Mouse (Mus musculus) kidney, postnatal 4 days (tissue): ENCODE results near the gene BC030870.

Experiments used
- DNase-seq, 2 experiments: peaks; one replicate each; pipeline ENCODE4 v3.0.0; 2021; ENCODE audit warnings: mixed read lengths in 2 of 2

BC030870 gene

GRCm38 (mm10) chr8:65074733-65075132, 54.6 kb downstream of the BC030870 start, which contains the start of gene Gm10663:
Gene Gm10663, plus strand, starts transcription at chr8:65075033.
- DNase-seq: no peak

GRCm38 (mm10) chr8:65070996-65071395, 58.4 kb downstream of the BC030870 start:
- DNase-seq: no peak

- no peak for DNase-seq
Observed at GRCm38 (mm10) chr8:65068473-65068819, 60.9 kb downstream of the BC030870 start.

GRCm38 (mm10) chr8:65067694-65068472, 61.5 kb downstream of the BC030870 start:
- no peak for DNase-seq

- DNase-seq: no peak
Observed at GRCm38 (mm10) chr8:65067031-65067430, 62.3 kb downstream of the BC030870 start.

- no peak for DNase-seq
Observed at GRCm38 (mm10) chr8:65065622-65066021, 63.7 kb downstream of the BC030870 start.

GRCm38 (mm10) chr8:65064071-65064470, 65.3 kb downstream of the BC030870 start:
- DNase-seq: no peak

- no peak for DNase-seq
Observed at GRCm38 (mm10) chr8:65062195-65062594, 67.2 kb downstream of the BC030870 start.

- no peak for DNase-seq
Observed at GRCm38 (mm10) chr8:65056722-65057121, 72.6 kb downstream of the BC030870 start.

GRCm38 (mm10) chr8:65053968-65054367, 75.4 kb downstream of the BC030870 start:
- DNase-seq: peak in 1 of 2 experiments; percentile 24

GRCm38 (mm10) chr8:65053554-65053953, 75.8 kb downstream of the BC030870 start:
- no peak for DNase-seq

- no peak for DNase-seq
Observed at GRCm38 (mm10) chr8:65047801-65048200, 81.6 kb downstream of the BC030870 start.

GRCm38 (mm10) chr8:65047193-65047592, 82.2 kb downstream of the BC030870 start:
- DNase-seq: no peak

GRCm38 (mm10) chr8:65046565-65046964, 82.8 kb downstream of the BC030870 start:
- peak in 1 of 2 experiments; percentile 20 for DNase-seq

GRCm38 (mm10) chr8:65037117-65037533, 92.2 kb downstream of the BC030870 start, which contains the start of gene Apela:
Gene Apela, minus strand, starts transcription at chr8:65037336.
- peak; percentile 59 to 70 for DNase-seq
